Mouse (Mus musculus): ENCODE measurements around the gene a. TPM values are rescaled to one million over a fixed set of nuclear protein-coding genes. Genes with fewer than 3 reads are reported as not detected.
"Not testable (repeated sequence)": the region's sequence is repeated elsewhere in the genome, so short reads cannot be mapped to it uniquely, and the experiment has no call there.

a gene
- polyA plus RNA-seq, 1 experiment from 2014 or later: not detected

DNA sequence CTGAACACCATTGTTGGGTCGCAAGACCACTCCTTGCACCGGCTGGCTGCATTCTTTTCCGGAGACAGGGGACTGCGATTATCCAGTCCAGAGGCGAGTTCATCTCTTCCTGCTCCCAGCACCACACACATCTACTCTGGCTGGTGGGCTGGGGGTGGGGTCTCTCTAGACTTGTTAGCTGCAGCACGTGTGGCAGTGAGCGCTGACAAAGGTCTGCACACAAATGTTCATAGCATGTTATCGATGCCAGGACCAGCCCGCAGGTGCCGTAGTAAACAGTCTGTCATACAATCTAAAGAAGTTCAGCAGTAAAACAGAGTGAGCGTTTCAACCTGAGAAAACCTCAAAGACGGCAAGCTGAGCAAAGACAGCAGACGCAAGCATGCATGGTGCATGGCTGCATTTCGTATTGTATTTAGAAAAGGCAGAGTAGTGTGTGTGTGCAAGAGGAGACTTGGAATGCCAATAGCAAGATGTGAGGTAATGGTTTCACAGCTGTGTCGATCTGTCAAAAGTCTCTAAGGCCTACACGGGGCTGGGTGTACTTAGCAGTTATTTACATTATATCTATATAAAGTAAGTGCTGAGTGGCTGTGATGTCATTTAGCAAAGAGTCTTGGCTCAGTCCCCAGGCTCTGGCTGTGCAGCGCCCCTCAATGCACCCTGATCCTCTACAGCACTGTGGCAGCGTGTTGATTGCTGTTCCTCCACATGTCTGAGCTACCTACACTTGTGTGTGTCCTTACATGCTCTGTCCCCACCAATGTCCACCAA lies 180.9 kb downstream of the a start:
- H3K4me2 ChIP-seq: peak overlapping the region; percentile 42
- no peaks in the 10 kb centered on the region for H3K36me3 ChIP-seq
- H3K4me3 ChIP-seq: no peak overlapping the region
- H3K9me3 ChIP-seq: no peaks in the 10 kb centered on the region
- H3K27ac ChIP-seq: peak overlapping the region; percentile 60
- H3K27me3 ChIP-seq: no peaks in the 10 kb centered on the region
- WGBS: 14% methylated on average over 18 of the region's 18 CpGs
- peak; percentile 95 for ATAC-seq (ENCODE audit: borderline replicate concordance, extremely low read depth, low FRiP score, low TSS enrichment)
- no peak overlapping the region for H3K9ac ChIP-seq
- H3K4me1 ChIP-seq: peaks cover 34% of the 10 kb centered on the region

DNA sequence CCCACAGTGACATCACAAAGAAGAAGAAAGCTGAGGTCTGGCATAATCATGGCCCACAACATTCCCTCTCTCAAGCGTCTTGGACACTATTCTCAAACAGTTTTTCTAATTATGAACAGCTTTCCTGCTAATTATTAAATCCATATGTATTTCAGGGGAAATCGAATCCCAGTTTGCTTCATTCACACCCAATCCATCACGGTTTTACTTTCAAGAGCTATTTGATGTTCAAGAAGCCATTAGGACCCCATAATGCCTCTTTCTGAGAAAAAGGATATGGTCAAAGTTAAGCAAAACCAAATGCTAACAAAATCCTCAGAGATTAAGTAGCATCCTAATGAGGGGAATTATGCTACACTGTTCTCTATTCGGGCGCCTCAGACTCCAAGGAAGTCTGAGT lies 181.8 kb downstream of the a start:
- Histone ChIP-seq H3K4me3 (no peak overlapping the region), H3K27me3 (no peaks in the 10 kb centered on the region), H3K9ac (no peak overlapping the region), H3K4me1 (peaks cover 34% of the 10 kb centered on the region), H3K9me3 (no peaks in the 10 kb centered on the region), H3K4me2 (no peak overlapping the region), H3K27ac (0 out of 2 replicates have a peak overlapping the region, but pooled peaks have one; percentile 41), H3K36me3 (no peaks in the 10 kb centered on the region)
- no peak for ATAC-seq (ENCODE audit: borderline replicate concordance, extremely low read depth, low FRiP score, low TSS enrichment)
- WGBS: 35% methylated on average over 5 of the region's 5 CpGs

DNA sequence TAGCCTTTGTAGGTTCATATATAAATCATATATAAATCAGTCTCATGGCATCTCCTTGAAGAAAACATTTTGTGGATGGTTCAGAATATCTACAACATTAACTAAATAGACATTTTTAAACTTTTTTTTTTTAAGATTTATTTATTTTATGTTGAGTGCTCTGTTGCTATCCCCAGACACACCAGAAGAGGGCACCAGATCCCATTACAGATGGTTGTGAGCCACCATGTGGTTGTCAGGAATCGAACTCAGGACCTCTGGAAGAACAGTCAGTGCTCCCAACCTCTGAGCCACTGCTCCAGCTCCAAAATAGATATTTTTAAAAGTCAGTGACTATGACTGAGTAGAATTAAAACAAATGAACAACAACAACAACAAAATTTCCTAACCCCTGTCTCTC lies 195.4 kb downstream of the a start:
- Histone ChIP-seq H3K4me2 (no peak overlapping the region), H3K4me1 (no peaks in the 10 kb centered on the region), H3K36me3 (no peaks in the 10 kb centered on the region), H3K9me3 (no peaks in the 10 kb centered on the region), H3K4me3 (no peak overlapping the region), H3K27me3 (no peaks in the 10 kb centered on the region), H3K9ac (no peak overlapping the region), H3K27ac (no peak overlapping the region)
- WGBS: 78% methylated on average over 1 of the region's 1 CpGs
- no peak for ATAC-seq (ENCODE audit: borderline replicate concordance, extremely low read depth, low FRiP score, low TSS enrichment)

DNA sequence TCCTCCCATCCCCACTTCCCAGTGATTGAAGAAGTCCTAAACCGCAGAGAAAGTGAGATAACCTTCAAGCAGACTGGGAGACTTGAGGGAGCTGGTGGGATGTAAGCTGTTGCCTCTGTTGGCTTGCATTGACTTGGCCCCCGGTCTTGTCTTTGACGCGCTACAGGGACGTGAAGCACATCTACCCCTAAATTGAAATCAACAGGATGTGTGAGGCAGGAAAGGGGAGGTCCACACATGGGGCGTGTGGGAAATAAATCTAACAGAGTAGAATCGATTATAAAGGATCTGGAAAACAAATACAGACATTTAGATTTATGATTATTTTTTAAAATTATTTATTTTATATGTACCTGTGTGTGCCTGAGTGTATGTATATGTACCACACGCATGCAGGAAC lies 200.2 kb downstream of the a start:
- WGBS: 63% methylated on average over 8 of the region's 8 CpGs
- H3K27ac ChIP-seq: no peak overlapping the region
- H3K4me2 ChIP-seq: no peak overlapping the region
- no peak for ATAC-seq (ENCODE audit: borderline replicate concordance, extremely low read depth, low FRiP score, low TSS enrichment)
- no peaks in the 10 kb centered on the region for H3K4me1 ChIP-seq
- no peaks in the 10 kb centered on the region for H3K9me3 ChIP-seq
- no peak overlapping the region for H3K9ac ChIP-seq
- no peaks in the 10 kb centered on the region for H3K36me3 ChIP-seq
- no peaks in the 10 kb centered on the region for H3K27me3 ChIP-seq
- no peak overlapping the region for H3K4me3 ChIP-seq

DNA sequence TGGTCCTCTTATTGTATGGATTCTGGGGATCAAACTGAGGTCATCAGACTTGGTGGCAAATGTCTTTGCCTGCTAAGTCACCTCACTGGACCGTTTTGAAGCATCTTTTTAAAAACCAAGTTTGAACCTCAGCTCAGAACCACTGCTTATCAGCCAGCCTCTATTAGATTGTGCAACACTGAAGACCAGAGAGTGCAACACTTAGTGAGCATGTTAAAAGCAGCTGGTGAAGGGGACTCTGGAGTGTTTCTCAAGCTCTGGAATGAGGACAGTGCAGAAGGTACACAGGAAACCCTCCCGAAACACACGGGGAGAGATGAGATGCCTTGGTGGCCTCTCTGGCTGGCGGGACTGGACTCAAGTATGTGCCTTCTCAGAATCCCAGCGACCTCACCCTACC lies 200.9 kb downstream of the a start:
- Histone ChIP-seq H3K4me3 (no peak overlapping the region), H3K4me1 (no peaks in the 10 kb centered on the region), H3K9me3 (no peaks in the 10 kb centered on the region), H3K36me3 (no peaks in the 10 kb centered on the region), H3K9ac (no peak overlapping the region), H3K4me2 (no peak overlapping the region), H3K27me3 (no peaks in the 10 kb centered on the region), H3K27ac (no peak overlapping the region)
- 71% methylated on average over 5 of the region's 5 CpGs for WGBS
- ATAC-seq (ENCODE audit: borderline replicate concordance, extremely low read depth, low FRiP score, low TSS enrichment): no peak

DNA sequence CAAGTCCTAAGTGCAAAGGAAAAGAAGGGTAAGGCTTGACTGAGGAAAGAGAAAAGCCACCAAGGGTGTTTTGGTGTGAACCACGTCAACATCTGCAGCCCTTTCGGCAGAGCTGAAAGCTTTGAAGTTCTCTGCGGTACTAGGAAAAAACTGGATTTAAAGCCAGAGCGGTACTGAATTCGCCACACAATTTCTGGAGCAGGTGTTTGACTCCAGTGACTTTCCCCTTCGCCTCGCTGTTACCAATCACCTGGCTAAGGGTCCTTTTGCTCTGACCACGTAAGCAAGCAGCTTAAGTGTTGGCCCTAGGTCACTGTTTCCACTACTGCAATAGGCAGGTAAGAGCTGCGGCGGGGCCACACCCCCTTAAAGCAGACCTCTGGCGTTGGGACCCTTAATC lies 214.3 kb downstream of the a start:
- no peaks in the 10 kb centered on the region for H3K27me3 ChIP-seq
- 83% methylated on average over 11 of the region's 11 CpGs for WGBS
- no peak overlapping the region for H3K9ac ChIP-seq
- H3K4me1 ChIP-seq: no peaks in the 10 kb centered on the region
- no peak overlapping the region for H3K4me2 ChIP-seq
- no peak overlapping the region for H3K4me3 ChIP-seq
- no peak for ATAC-seq (ENCODE audit: borderline replicate concordance, extremely low read depth, low FRiP score, low TSS enrichment)
- H3K9me3 ChIP-seq: no peaks in the 10 kb centered on the region
- H3K27ac ChIP-seq: no peak overlapping the region
- H3K36me3 ChIP-seq: no peaks in the 10 kb centered on the region

DNA sequence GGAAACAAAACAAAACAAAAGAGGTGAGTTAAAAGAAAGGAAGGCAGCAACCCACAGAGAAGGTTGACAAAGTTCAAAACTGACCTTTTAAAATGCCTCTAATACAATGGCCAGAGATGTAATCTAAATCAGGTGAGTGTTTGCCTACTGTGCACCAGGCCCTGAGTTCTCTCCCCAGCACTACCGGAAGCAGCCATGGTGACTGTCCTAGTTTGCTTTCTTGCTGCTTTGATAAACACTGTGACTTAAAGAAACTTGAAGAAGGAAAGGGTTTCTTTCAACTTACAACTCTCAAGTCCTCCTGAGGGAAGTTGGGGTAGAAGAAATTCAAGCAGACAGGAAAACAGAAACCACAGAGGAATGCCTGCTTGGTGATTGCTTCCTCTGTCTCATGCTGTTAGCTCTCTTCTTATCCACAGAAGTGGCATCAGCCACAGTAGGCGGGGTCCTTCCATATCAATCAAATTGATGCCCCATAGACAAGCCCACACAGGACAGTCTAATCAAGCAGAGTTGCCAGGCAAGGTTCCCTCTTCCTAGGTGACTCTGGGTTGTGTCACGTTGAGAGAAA lies 220.0 kb downstream of the a start:
- 35% methylated on average over 3 of the region's 3 CpGs for WGBS
- H3K4me1 ChIP-seq: no peaks in the 10 kb centered on the region
- ATAC-seq (ENCODE audit: borderline replicate concordance, extremely low read depth, low FRiP score, low TSS enrichment): no peak
- no peak overlapping the region for H3K27ac ChIP-seq
- no peak overlapping the region for H3K9ac ChIP-seq
- H3K27me3 ChIP-seq: no peaks in the 10 kb centered on the region
- H3K4me2 ChIP-seq: no peak overlapping the region
- no peaks in the 10 kb centered on the region for H3K9me3 ChIP-seq
- no peak overlapping the region for H3K4me3 ChIP-seq
- no peaks in the 10 kb centered on the region for H3K36me3 ChIP-seq

DNA sequence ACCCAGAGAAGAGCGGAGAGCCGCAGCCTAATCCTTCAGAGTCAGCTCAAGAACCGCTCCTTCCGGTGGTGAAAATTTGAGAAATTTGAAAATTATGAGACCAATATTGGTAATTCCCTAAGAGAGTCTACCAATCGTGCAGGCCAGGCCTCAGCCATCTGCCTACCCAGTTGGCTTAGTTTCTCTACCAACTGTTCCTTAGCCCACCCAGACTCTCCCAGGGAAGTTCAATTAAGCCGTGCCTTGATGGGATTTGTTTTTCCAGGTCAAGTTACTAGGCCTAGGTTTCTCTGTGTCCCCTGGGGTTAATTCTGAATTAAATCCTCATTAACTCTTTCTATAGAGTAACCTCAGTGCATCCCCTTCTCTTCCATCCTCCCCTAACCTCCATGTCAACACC lies 221.8 kb downstream of the a start:
- H3K9ac ChIP-seq: no peak overlapping the region
- no peaks in the 10 kb centered on the region for H3K4me1 ChIP-seq
- WGBS: 84% methylated on average over 6 of the region's 6 CpGs
- no peak overlapping the region for H3K4me3 ChIP-seq
- no peak overlapping the region for H3K27ac ChIP-seq
- no peaks in the 10 kb centered on the region for H3K27me3 ChIP-seq
- no peaks in the 10 kb centered on the region for H3K36me3 ChIP-seq
- ATAC-seq (ENCODE audit: borderline replicate concordance, extremely low read depth, low FRiP score, low TSS enrichment): no peak
- no peaks in the 10 kb centered on the region for H3K9me3 ChIP-seq
- H3K4me2 ChIP-seq: no peak overlapping the region

DNA sequence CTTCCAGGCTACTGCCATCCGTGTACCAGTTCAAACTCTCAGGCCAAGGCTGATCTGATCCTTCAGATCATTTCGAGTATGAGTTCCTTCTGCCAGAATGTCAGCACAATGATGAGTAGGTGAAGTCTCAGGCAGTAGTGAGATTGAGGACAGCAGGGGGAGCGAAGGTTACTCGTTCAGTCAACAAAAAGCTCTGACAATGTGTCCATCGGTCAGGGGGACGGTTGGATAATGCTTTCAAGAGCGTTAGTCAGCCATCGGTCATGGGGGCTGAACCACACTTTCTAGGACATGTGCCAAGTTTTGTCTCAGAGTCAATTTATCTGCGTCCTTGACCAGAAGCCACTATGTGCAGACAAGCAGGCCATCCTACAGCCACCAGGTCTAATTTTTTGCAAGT lies 225.5 kb downstream of the a start:
- not testable (repeated sequence) for H3K9ac ChIP-seq; H3K4me3 ChIP-seq; H3K27me3 ChIP-seq; H3K4me2 ChIP-seq; H3K36me3 ChIP-seq; H3K4me1 ChIP-seq; H3K9me3 ChIP-seq; H3K27ac ChIP-seq; ATAC-seq (ENCODE audit: borderline replicate concordance, extremely low read depth, low FRiP score, low TSS enrichment)
- 12% methylated on average over 6 of the region's 9 CpGs for WGBS

DNA sequence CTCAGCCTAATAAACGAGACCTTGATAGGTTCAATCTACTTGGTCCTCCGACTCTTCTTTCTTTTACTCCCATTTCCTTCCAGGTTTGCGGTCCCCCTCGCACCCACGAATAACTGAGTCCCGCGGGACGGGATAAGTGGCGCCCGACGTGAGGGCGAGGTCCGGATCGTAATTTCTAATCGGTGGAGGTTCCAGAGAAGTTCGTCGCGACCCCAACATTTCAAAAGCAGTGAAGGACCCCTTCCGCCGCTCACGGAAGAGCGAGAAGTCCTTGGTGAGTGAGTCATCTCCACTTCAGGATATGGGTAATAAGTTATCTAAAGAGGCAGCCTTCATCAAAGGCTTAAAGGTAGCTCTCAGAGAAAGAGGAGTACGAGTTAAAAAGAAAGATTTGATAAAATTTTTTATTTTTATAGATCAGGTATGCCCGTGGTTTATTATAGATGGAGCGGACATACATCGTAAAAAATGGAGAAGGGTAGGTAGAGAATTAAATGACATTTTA lies 227.1 kb downstream of the a start, which contains the start of gene Gm14226:
Gm14226 (plus strand) TSS at position 16 of the 505 bp plus-strand sequence.
- H3K4me3 ChIP-seq: peak within 1 kb of the TSS; percentile 45
- peak within 1 kb of the TSS; percentile 39 for H3K9ac ChIP-seq
- ATAC-seq (ENCODE audit: borderline replicate concordance, extremely low read depth, low FRiP score, low TSS enrichment); H3K4me1 ChIP-seq; H3K27me3 ChIP-seq; H3K9me3 ChIP-seq; H3K36me3 ChIP-seq: not testable (repeated sequence)
- peak within 1 kb of the TSS; percentile 79 for H3K27ac ChIP-seq
- H3K4me2 ChIP-seq: peak within 1 kb of the TSS; percentile 89
- under 1% methylated on average over 24 of the region's 26 CpGs for WGBS

DNA sequence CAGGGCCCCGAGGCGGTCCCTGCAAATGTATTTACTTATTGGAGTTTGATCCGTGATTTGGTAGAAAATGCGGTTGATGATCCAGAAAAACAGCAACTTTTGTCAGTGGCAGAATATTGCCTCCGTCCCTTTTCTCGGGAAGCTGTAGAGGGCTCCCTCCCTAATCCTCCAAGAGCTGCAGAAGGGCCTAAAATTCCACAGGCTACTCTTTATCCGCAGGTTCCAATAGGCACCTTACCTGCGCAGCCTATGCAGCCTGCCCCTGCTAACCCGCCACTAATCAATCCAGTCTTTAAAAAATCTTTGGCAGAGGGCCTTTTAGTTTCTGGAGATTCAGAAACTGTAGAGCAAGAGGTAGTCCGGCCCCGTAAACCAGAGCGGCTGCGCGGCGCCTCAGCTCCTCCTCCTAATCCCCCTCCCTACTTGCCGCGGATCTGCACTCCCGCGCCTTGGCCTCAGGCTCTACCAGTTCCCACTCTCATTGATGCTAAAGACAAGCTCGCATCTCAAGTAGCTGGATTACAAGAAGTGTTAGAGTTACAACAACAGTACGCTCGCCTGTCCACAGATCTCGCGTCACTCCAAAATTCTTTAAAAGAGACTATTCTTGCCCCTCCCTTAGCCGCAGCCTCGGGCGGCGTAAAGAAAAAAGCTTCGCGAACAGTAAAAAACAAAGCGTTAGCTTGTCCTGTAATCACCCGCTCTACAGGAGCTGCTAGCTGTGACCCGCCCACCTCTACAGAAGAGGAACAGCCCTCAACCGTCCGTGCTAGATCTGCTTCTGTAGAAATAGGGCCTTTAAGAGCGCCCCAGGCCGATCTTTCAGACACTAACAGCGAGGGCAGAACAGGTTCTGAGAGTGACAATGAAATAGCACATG lies 227.8 kb downstream of the a start:
- WGBS: under 1% methylated on average over 38 of the region's 38 CpGs
- peak overlapping the region; percentile 39 for H3K9ac ChIP-seq
- H3K9me3 ChIP-seq: no peaks in the 10 kb centered on the region
- peak; percentile 93 for ATAC-seq (ENCODE audit: borderline replicate concordance, extremely low read depth, low FRiP score, low TSS enrichment)
- H3K27me3 ChIP-seq: no peaks in the 10 kb centered on the region
- peak overlapping the region; percentile 79 for H3K27ac ChIP-seq
- peak overlapping the region; percentile 89 for H3K4me2 ChIP-seq
- peak overlapping the region; percentile 45 for H3K4me3 ChIP-seq
- H3K36me3 ChIP-seq: no peaks in the 10 kb centered on the region
- peaks cover 5% of the 10 kb centered on the region; the same call in 1 of the 2 replicates for H3K4me1 ChIP-seq
